Mouse (Mus musculus): Measurements from ENCODE around the gene Saysd1.

The Saysd1 gene

DNA sequence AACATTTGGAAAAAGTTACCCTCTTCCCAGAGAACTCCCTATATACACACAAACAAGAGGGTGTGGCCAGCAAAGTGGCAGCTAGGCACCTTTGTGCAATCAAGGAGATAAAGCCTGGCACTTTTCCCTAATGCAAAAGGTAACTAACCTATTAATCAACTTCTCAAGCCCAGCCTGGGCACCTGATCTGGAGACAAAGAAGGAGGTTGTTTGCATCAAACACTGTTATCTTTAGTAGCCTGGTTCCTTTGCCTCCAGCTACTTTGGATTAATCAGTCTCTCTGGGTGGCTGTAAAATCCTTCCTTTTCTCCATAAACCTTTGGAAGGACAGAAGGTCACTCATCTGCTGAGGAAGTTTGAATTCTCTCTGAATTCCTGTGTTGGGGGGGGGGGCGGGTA is 27.4 kb downstream of the Saysd1 start:
- no peak for DNase-seq (ENCODE audit: low read depth, low spot score)
- H3K27me3 ChIP-seq (ENCODE audit: control insufficient read depth, insufficient read depth, low read length, poor library complexity, severe bottlenecking), result no peaks in the 10 kb centered on the region
- no peaks in the 10 kb centered on the region for H3K36me3 ChIP-seq (ENCODE audit: control insufficient read depth, insufficient read depth, low read length, poor library complexity, severe bottlenecking)

DNA sequence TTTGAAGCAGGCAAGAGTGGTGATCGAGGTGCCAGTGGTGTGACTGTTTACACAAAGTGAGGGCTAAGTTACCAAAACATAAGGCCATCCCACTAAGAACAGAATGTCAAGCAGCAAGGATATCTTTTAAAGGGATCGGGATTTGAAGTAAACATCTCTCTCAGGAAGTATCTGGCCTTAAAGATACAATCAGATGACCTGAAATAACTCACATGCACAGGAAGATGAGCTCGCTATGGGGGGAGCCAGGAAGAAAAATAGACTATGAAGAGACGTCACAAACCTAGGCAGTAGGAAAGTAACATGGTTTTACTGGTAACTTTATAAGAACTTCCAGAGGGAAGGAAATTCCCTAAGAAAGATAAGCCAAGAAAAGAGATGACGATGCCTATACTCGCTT is 32.1 kb downstream of the Saysd1 start:
- DNase-seq (ENCODE audit: low read depth, low spot score), result no peak
- Histone ChIP-seq H3K27me3 (ENCODE audit: control insufficient read depth, insufficient read depth, low read length, poor library complexity, severe bottlenecking) (no peaks in the 10 kb centered on the region), H3K36me3 (ENCODE audit: control insufficient read depth, insufficient read depth, low read length, poor library complexity, severe bottlenecking) (no peaks in the 10 kb centered on the region)

DNA sequence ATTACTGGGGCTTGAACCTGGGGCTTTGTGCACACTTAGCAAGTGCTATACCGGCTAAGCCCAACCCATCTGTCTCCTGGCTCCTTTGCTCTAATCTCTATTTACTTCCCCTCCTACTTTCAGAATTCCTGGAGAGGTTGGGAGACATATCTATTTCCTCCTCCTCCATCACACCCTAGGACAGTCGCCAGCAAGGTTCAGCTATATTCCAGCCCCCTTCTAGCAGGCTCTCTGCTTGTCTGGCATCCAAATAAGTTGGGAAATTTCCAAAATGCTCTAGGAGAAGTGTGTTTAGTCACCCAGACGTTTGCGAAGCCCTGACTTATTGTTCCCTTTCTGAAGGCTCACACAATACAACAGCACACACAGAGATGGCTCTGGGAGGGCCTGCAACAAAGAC is 35.1 kb downstream of the Saysd1 start:
- H3K27me3 ChIP-seq (ENCODE audit: control insufficient read depth, insufficient read depth, low read length, poor library complexity, severe bottlenecking), result no peaks in the 10 kb centered on the region
- DNase-seq (ENCODE audit: low read depth, low spot score), result no peak
- no peaks in the 10 kb centered on the region for H3K36me3 ChIP-seq (ENCODE audit: control insufficient read depth, insufficient read depth, low read length, poor library complexity, severe bottlenecking)

DNA sequence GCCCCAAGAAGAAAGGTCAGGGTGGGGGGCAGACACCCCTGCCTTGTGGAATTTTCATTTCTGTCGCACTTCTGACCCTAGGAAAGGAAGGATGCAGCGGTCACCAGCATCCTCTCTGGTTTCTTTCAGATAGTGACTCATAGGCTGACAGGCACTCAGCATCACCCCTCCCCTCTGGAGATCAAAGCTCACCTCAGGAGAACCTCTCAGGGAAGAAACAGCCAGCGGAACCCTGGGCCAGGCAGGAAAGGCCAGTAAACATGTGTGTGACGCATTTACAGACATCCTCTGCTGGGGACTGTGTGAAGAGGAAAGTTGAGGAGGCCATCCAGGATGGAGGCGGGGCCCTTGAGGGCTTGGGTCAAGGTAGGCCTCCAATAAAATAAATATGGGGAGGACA is 40.3 kb downstream of the Saysd1 start:
- Histone ChIP-seq H3K27me3 (ENCODE audit: control insufficient read depth, insufficient read depth, low read length, poor library complexity, severe bottlenecking) (no peaks in the 10 kb centered on the region), H3K36me3 (ENCODE audit: control insufficient read depth, insufficient read depth, low read length, poor library complexity, severe bottlenecking) (no peaks in the 10 kb centered on the region)
- no peak for DNase-seq (ENCODE audit: low read depth, low spot score)

- Histone ChIP-seq H3K36me3 (ENCODE audit: control insufficient read depth, insufficient read depth, low read length, poor library complexity, severe bottlenecking) (no peaks in the 10 kb centered on the region), H3K27me3 (ENCODE audit: control insufficient read depth, insufficient read depth, low read length, poor library complexity, severe bottlenecking) (no peaks in the 10 kb centered on the region)
- DNase-seq (ENCODE audit: low read depth, low spot score), result no peak
Observed at GRCm38 (mm10) chr14:20094942-20095341, 43.4 kb downstream of the Saysd1 start.

DNA sequence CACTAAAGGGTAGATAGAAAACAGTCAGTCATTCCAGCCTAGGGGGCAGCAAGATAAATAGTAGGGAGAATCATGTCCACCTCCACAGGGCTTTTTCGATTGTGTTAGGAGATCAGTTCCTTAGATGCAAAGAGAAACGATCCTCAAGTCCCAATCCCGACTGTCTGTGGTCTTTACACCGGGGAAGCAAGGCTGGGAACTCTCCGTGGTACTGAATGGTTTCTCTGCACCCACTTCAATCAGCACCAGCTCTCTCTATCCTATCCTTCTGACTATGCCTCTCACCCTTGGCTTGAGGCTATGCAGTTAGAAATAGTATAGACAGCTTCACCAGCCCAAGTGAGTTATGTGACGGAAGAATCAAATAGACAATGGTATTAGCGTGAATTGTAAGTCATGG is 44.8 kb downstream of the Saysd1 start:
- no peaks in the 10 kb centered on the region for H3K27me3 ChIP-seq (ENCODE audit: control insufficient read depth, insufficient read depth, low read length, poor library complexity, severe bottlenecking)
- DNase-seq (ENCODE audit: low read depth, low spot score), result peak; percentile 33

GRCm38 (mm10) chr14:20084335-20084734 is 54.0 kb downstream of the Saysd1 start:
- Histone ChIP-seq H3K27me3 (ENCODE audit: control insufficient read depth, insufficient read depth, low read length, poor library complexity, severe bottlenecking) (no peaks in the 10 kb centered on the region), H3K36me3 (ENCODE audit: control insufficient read depth, insufficient read depth, low read length, poor library complexity, severe bottlenecking) (no peaks in the 10 kb centered on the region; the same call in 1 of the 2 replicates)
- no peak for DNase-seq (ENCODE audit: low read depth, low spot score)

More for the DNA sequence above, 44.8 kb downstream of the Saysd1 start:
- no peaks in the 10 kb centered on the region for H3K36me3 ChIP-seq (ENCODE audit: control insufficient read depth, insufficient read depth, low read length, poor library complexity, severe bottlenecking)

GRCm38 (mm10) chr14:20082536-20083325 is 55.6 kb downstream of the Saysd1 start:
- Histone ChIP-seq H3K36me3 (ENCODE audit: control insufficient read depth, insufficient read depth, low read length, poor library complexity, severe bottlenecking) (no peaks in the 10 kb centered on the region; the same call in 1 of the 2 replicates), H3K27me3 (ENCODE audit: control insufficient read depth, insufficient read depth, low read length, poor library complexity, severe bottlenecking) (no peaks in the 10 kb centered on the region)
- peak; percentile 96 for DNase-seq (ENCODE audit: low read depth, low spot score)

- H3K27me3 ChIP-seq (ENCODE audit: control insufficient read depth, insufficient read depth, low read length, poor library complexity, severe bottlenecking), result no peaks in the 10 kb centered on the region
Observed at GRCm38 (mm10) chr14:20081937-20082533, 56.3 kb downstream of the Saysd1 start.

DNA sequence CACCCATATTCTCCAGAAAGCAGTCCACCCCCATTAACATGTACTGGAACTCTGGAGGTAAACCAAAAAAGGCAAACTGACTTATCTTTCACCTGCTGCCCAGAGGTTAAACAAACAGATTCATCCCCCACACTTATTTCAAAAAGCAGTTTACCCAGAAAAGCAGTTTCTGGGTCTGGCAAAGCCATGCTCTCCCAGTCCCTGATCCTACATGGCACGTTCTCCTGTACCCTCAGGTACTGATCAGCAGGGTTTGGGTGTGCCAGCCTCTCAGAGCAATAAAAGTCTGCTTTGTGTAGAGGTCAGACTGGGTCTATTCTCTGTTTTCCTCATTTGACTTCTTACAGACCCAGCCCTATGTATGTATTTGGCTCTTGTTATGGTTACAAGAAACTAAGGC is 57.2 kb downstream of the Saysd1 start:
- no peaks in the 10 kb centered on the region for H3K27me3 ChIP-seq (ENCODE audit: control insufficient read depth, insufficient read depth, low read length, poor library complexity, severe bottlenecking)
- H3K36me3 ChIP-seq (ENCODE audit: control insufficient read depth, insufficient read depth, low read length, poor library complexity, severe bottlenecking), result peaks cover 3% of the 10 kb centered on the region; the same call in 1 of the 2 replicates
- DNase-seq (ENCODE audit: low read depth, low spot score), result no peak

More at GRCm38 (mm10) chr14:20081937-20082533, 56.3 kb downstream of the Saysd1 start:
- DNase-seq (ENCODE audit: low read depth, low spot score), result peak; percentile 33
- H3K36me3 ChIP-seq (ENCODE audit: control insufficient read depth, insufficient read depth, low read length, poor library complexity, severe bottlenecking), result peaks cover 2% of the 10 kb centered on the region; the same call in 1 of the 2 replicates

GRCm38 (mm10) chr14:20077181-20077580 is 61.2 kb downstream of the Saysd1 start:
- DNase-seq (ENCODE audit: low read depth, low spot score), result no peak
- peaks cover 3% of the 10 kb centered on the region; the same call in 1 of the 2 replicates for H3K36me3 ChIP-seq (ENCODE audit: control insufficient read depth, insufficient read depth, low read length, poor library complexity, severe bottlenecking)
- H3K27me3 ChIP-seq (ENCODE audit: control insufficient read depth, insufficient read depth, low read length, poor library complexity, severe bottlenecking), result no peaks in the 10 kb centered on the region

DNA sequence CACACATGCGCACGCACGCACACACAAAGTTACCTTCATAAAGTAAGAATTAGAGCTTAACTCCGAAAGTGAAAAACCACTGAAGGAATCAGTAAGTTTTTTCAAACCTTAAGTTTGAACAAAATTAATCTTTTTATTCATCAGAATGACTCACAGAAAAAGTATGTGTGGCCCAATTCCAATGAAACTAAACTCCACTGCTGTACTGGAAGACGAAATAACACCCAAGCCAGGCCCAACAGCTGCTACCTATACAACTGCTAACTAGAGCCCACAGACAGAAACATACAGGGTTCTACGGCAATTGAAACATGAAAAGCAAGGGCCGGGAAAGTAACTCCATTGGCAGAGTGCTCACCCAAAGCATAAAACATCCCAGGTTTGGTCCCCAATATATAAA is 62.8 kb downstream of the Saysd1 start:
- no peak for DNase-seq (ENCODE audit: low read depth, low spot score)
- H3K27me3 ChIP-seq (ENCODE audit: control insufficient read depth, insufficient read depth, low read length, poor library complexity, severe bottlenecking), result no peaks in the 10 kb centered on the region
- peaks cover 3% of the 10 kb centered on the region; the same call in 1 of the 2 replicates for H3K36me3 ChIP-seq (ENCODE audit: control insufficient read depth, insufficient read depth, low read length, poor library complexity, severe bottlenecking)

DNA sequence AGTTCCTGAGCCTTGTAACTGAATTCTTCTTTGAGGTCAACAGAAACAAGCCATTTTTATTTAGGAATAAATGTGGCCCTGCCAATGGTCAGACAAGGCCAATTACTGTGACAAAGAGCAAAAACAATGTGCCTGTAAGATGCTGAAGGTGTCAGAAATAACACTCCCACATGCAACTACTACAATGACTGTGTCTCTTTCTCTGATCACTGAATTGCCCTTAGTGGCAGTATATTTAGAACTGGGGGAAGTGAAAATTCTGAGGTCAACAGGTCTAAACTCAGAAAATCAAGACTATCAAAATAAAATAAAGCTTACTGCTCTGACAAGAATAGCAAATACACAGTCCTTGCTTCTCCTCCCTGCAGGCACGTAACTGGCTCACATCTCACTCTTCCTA is 63.6 kb downstream of the Saysd1 start:
- H3K27me3 ChIP-seq (ENCODE audit: control insufficient read depth, insufficient read depth, low read length, poor library complexity, severe bottlenecking), result no peaks in the 10 kb centered on the region
- 0 out of 2 replicates have a peak, but pooled peaks cover 3% of the 10 kb centered on the region for H3K36me3 ChIP-seq (ENCODE audit: control insufficient read depth, insufficient read depth, low read length, poor library complexity, severe bottlenecking)
- DNase-seq (ENCODE audit: low read depth, low spot score), result peak; percentile 42

GRCm38 (mm10) chr14:20070629-20071028 is 67.7 kb downstream of the Saysd1 start:
- Histone ChIP-seq H3K36me3 (ENCODE audit: control insufficient read depth, insufficient read depth, low read length, poor library complexity, severe bottlenecking) (no peaks in the 10 kb centered on the region), H3K27me3 (ENCODE audit: control insufficient read depth, insufficient read depth, low read length, poor library complexity, severe bottlenecking) (no peaks in the 10 kb centered on the region)
- DNase-seq (ENCODE audit: low read depth, low spot score), result peak; percentile 14

GRCm38 (mm10) chr14:20068365-20068764 is 70.0 kb downstream of the Saysd1 start:
- Histone ChIP-seq H3K36me3 (ENCODE audit: control insufficient read depth, insufficient read depth, low read length, poor library complexity, severe bottlenecking) (no peaks in the 10 kb centered on the region), H3K27me3 (ENCODE audit: control insufficient read depth, insufficient read depth, low read length, poor library complexity, severe bottlenecking) (peaks cover 2% of the 10 kb centered on the region; the same call in 1 of the 2 replicates)
- peak; percentile 27 for DNase-seq (ENCODE audit: low read depth, low spot score)
